16 mouse cellular contexts compared by ENCODE assay signal in the genomic region with DNA sequence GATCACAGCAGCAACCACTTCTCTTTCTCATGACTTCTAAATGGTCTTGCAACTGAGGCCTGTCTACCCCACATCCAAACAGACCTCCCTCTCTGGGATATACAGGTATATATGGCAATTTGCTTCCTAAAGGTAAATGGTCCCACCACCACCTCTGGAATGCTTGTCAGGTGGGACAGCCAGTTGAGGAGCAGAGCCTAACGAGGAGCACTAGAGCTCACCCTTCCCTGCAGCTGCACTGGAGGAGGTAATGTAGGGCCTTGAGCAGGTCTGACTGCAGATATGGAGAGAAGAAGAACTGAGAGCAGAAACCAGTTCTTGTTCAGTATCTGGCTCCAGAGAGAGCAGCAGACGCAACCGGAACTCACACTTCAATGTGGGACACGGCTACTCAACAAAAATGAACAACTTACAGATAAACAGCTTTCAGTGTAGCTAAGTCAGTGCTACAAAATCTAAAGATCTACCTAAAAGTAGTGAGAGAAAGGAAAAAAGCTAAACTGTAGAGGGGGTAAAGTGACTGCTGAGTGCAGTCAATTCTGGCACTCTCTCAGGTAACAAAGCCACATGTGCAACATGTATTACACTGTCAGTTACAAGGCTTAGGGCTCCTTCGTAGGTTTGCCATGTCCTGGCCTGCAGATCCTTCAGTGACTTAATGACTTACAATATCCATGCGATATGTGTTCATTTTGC. TPM values are rescaled to one million over a fixed set of nuclear protein-coding genes. Genes with fewer than 3 reads are reported as not detected.
A peak's percentile ranks its signal among the peaks of the same experiment; 100 is the strongest.
DNase-seq lines count a peak whose midpoint lies in the region; ATAC-seq and TF ChIP-seq lines count a peak whose summit lies in the region.
"Had no signal": no experiment of that assay in that cellular context is flagged by ENCODE, and none has a peak within 500 bp of the region (broad histone marks: within the 10 kb centered on the region; RNA-seq: fewer than 3 reads in every experiment).

No protein-coding gene starts in this region.

- TF ChIP-seq CTCF in bone marrow macrophage, adult 2 months (IDR thresholded peaks at IDR 0.05; ENCODE audit: low read depth, low read length), result no peak

- no peak for TF ChIP-seq POLR2A in bone marrow macrophage, adult 2 months (IDR thresholded peaks at IDR 0.05; ENCODE audit: borderline replicate concordance, low read depth, low read length)

- H3K4me3 ChIP-seq in hindbrain, embryonic 13.5 days, result no peak overlapping the region
- no peak overlapping the region for H3K4me3 ChIP-seq in hindbrain, embryonic 16.5 days (ENCODE audit: low read length)
- no peak overlapping the region for H3K4me3 ChIP-seq in bone marrow macrophage, adult 2 months (ENCODE audit: insufficient read depth, low read length)
- H3K4me3 ChIP-seq in macrophage (ENCODE audit: inconsistent target), result no peak overlapping the region
- H3K4me3 ChIP-seq: forebrain, embryonic 10.5 days; heart, adult 2 months; hindbrain, embryonic 12.5 days; midbrain, embryonic 12.5 days; neural tube, embryonic 12.5 days had no signal

- no peaks in the 10 kb centered on the region for H3K27me3 ChIP-seq in hindbrain, embryonic 13.5 days
- no peaks in the 10 kb centered on the region for H3K27me3 ChIP-seq in hindbrain, embryonic 16.5 days (replicated peaks; ENCODE audit: control insufficient read depth, insufficient read depth, low read length)
- H3K27me3 ChIP-seq: hindbrain, embryonic 12.5 days; midbrain, embryonic 12.5 days; neural tube, embryonic 12.5 days had no signal

- no peak overlapping the region for H3K4me2 ChIP-seq in hindbrain, embryonic 13.5 days
- H3K4me2 ChIP-seq in hindbrain, embryonic 16.5 days (ENCODE audit: low read length), result no peak overlapping the region
- H3K4me2 ChIP-seq: hindbrain, embryonic 12.5 days; midbrain, embryonic 12.5 days; neural tube, embryonic 12.5 days had no signal

- WGBS in hindbrain, embryonic 13.5 days, result 79% methylated on average over 6 of the region's 6 CpGs
- 76% methylated on average over 6 of the region's 6 CpGs for WGBS in hindbrain, embryonic 16.5 days
- 42% methylated on average over 6 of the region's 6 CpGs for WGBS in macrophage (ENCODE audit: missing documents)

- peaks cover 41% of the 10 kb centered on the region for H3K4me1 ChIP-seq in hindbrain, embryonic 13.5 days (replicated peaks)
- H3K4me1 ChIP-seq in hindbrain, embryonic 16.5 days (ENCODE audit: control insufficient read depth, insufficient read depth, low read depth, low read length), result peaks cover 16% of the 10 kb centered on the region
- peaks cover 76% of the 10 kb centered on the region for H3K4me1 ChIP-seq in bone marrow macrophage, adult 2 months (ENCODE audit: control insufficient read depth, insufficient read depth, low read length)

- peaks cover 99% of the 10 kb centered on the region for H3K79me2 ChIP-seq in macrophage (ENCODE audit: inconsistent target)

- no peak overlapping the region for H3K9ac ChIP-seq in hindbrain, embryonic 13.5 days
- H3K9ac ChIP-seq in hindbrain, embryonic 16.5 days (ENCODE audit: low read depth, low read length), result no peak overlapping the region
- H3K9ac ChIP-seq: hindbrain, embryonic 12.5 days; midbrain, embryonic 12.5 days; neural tube, embryonic 12.5 days had no signal

- no peaks in the 10 kb centered on the region for H3K9me3 ChIP-seq in hindbrain, embryonic 13.5 days
- no peaks in the 10 kb centered on the region for H3K9me3 ChIP-seq in hindbrain, embryonic 16.5 days (ENCODE audit: control insufficient read depth, low read length)
- H3K9me3 ChIP-seq: forebrain, embryonic 10.5 days; hindbrain, embryonic 12.5 days; midbrain, embryonic 12.5 days; neural tube, embryonic 12.5 days had no signal

- H3K36me3 ChIP-seq in hindbrain, embryonic 13.5 days, result no peaks in the 10 kb centered on the region
- no peaks in the 10 kb centered on the region for H3K36me3 ChIP-seq in hindbrain, embryonic 16.5 days (ENCODE audit: control insufficient read depth, insufficient read depth, low read length)
- no peaks in the 10 kb centered on the region for H3K36me3 ChIP-seq in macrophage (ENCODE audit: inconsistent target)
- H3K36me3 ChIP-seq: forebrain, embryonic 10.5 days; hindbrain, embryonic 12.5 days; midbrain, embryonic 12.5 days; neural tube, embryonic 12.5 days had no signal

- H3K27ac ChIP-seq in hindbrain, embryonic 13.5 days, result peak overlapping the region; percentile 19; the same call in 1 of the 2 replicates
- H3K27ac ChIP-seq in hindbrain, embryonic 16.5 days (ENCODE audit: low read depth, low read length), result no peak overlapping the region; the same call in 1 of the 2 replicates
- peak overlapping the region; percentile 96 for H3K27ac ChIP-seq in bone marrow macrophage, adult 2 months (ENCODE audit: insufficient read depth, low read depth, low read length)
- peak overlapping the region; percentile 86 for H3K27ac ChIP-seq in macrophage
- H3K27ac ChIP-seq: forebrain, embryonic 10.5 days; heart, adult 2 months; hindbrain, embryonic 12.5 days; midbrain, embryonic 12.5 days; neural tube, embryonic 12.5 days had no signal

- DNase-seq in A20 (ENCODE audit: low read depth, low spot score), result peak; percentile 82
- DNase-seq in right cerebral cortex, postnatal 10 days (ENCODE audit: low spot score in 2 of 2), result no peak
- no peak for DNase-seq in gastrocnemius, adult 18-20 months (ENCODE audit: low spot score)
- DNase-seq: adrenal gland, adult 8-10 months; cerebellum, adult 11 months; heart, adult 2 months; lung, adult 2 months had no signal

- no peak for ATAC-seq in hindbrain, embryonic 13.5 days (ENCODE audit: low FRiP score)
- ATAC-seq in hindbrain, embryonic 16.5 days, result no peak
- ATAC-seq in erythroid progenitor cell, adult 5-6 weeks (replicated peaks; ENCODE audit: low FRiP score, poor library complexity, severe bottlenecking), result no peak

RNA-seq across cellular contexts. Expression of a gene that starts 21.8 kb away (rescaled TPM):
- polyA plus RNA-seq in hindbrain, embryonic 13.5 days (2015; fragmentation: Nextera tagmentation; extraction: Ambion mirVana), result 109 and 113 TPM in 2 replicates
- 104 and 113 TPM in 2 replicates for polyA plus RNA-seq in hindbrain, embryonic 16.5 days (2015; fragmentation: Nextera tagmentation; extraction: Ambion mirVana)
- polyA plus RNA-seq in bone marrow macrophage, adult 2 months (2012; ENCODE audit: insufficient read depth, insufficient read length, missing spikeins), result 48.7 and 51.2 TPM in 2 replicates
- 100 to 1,000 TPM in 24 of 26 experiments, 10 to 100 TPM in 2; 98.0 to 265 (median 128) TPM for total RNA-seq in macrophage (2018; cell fraction: chromatin; rRNA removed)
- 10 to 100 TPM; 43.9 to 68.0 (median 53.0) TPM for total RNA-seq in macrophage (2018; cell fraction: cytosol; rRNA removed)
- total RNA-seq in macrophage (2018; cell fraction: nucleus; rRNA removed), result 100 to 1,000 TPM in 3 of 26 experiments, 10 to 100 TPM in 23; 58.7 to 250 (median 84.6) TPM
- 33.2 to 69.7 TPM (median 44.1 TPM) in 3 replicates for polyA plus RNA-seq in macrophage (2018)
- total RNA-seq in gastrocnemius, adult 18-20 months (2021), result 10 to 100 TPM; 35.7 to 38.2 TPM
- 25.2 and 42.5 TPM in 2 replicates for total RNA-seq in erythroid progenitor cell, adult 5-6 weeks (2015; ENCODE audit: low replicate concordance)
- 47.6 and 55.7 TPM in 2 replicates for total RNA-seq in erythroid progenitor cell, adult 5-6 weeks (2017; ENCODE audit: low replicate concordance)

RNA-seq across cellular contexts. Expression of a gene that starts 40.7 kb away (rescaled TPM):
- 37.3 and 38.0 TPM in 2 replicates for polyA plus RNA-seq in hindbrain, embryonic 13.5 days (2015; fragmentation: Nextera tagmentation; extraction: Ambion mirVana)
- 34.9 and 38.1 TPM in 2 replicates for polyA plus RNA-seq in hindbrain, embryonic 16.5 days (2015; fragmentation: Nextera tagmentation; extraction: Ambion mirVana)
- polyA plus RNA-seq in bone marrow macrophage, adult 2 months (2012; ENCODE audit: insufficient read depth, insufficient read length, missing spikeins), result 20.4 TPM in 2 replicates
- total RNA-seq in macrophage (2018; cell fraction: chromatin; rRNA removed), result 100 to 1,000 TPM in 1 of 26 experiments, 10 to 100 TPM in 25; 22.9 to 107 (median 48.0) TPM
- total RNA-seq in macrophage (2018; cell fraction: cytosol; rRNA removed), result 10 to 100 TPM; 16.7 to 23.4 (median 20.4) TPM
- total RNA-seq in macrophage (2018; cell fraction: nucleus; rRNA removed), result 10 to 100 TPM; 16.6 to 64.4 (median 23.7) TPM
- polyA plus RNA-seq in macrophage (2018), result 15.6 to 38.1 TPM (median 33.2 TPM) in 3 replicates
- 1 to 10 TPM; 8.0 to 9.7 TPM for total RNA-seq in gastrocnemius, adult 18-20 months (2021)
- 31.4 and 35.6 TPM in 2 replicates for total RNA-seq in erythroid progenitor cell, adult 5-6 weeks (2015; ENCODE audit: low replicate concordance)
- total RNA-seq in erythroid progenitor cell, adult 5-6 weeks (2017; ENCODE audit: low replicate concordance), result 44.6 and 49.5 TPM in 2 replicates
